Mouse (Mus musculus) C2C12 (cell line): ENCODE results near the gene Pofut2. TPM values are rescaled to one million over a fixed set of nuclear protein-coding genes. Genes with fewer than 3 reads are reported as not detected.

Experiments
- H3K27me3 ChIP-seq: one replicate; pipeline ENCODE4 v1.6.1; 2011; ENCODE audit not compliant: control insufficient read depth, insufficient read depth, insufficient read length
- H3K36me3 ChIP-seq: one replicate; pipeline ENCODE4 v1.6.1; 2011; ENCODE audit not compliant: control insufficient read depth, insufficient read depth
- H3K4me3 ChIP-seq: one replicate; pipeline ENCODE4 v1.5.1; 2011; ENCODE audit warnings: mild to moderate bottlenecking, control low read depth; ENCODE audit not compliant: poor library complexity, insufficient read depth, severe bottlenecking
- H3K79me2 ChIP-seq: one replicate; pipeline ENCODE4 v1.6.1; 2011; ENCODE audit not compliant: control insufficient read depth, insufficient read depth
- H3K79me3 ChIP-seq: one replicate; pipeline ENCODE4 v1.6.1; 2011; ENCODE audit warnings: low read depth, control low read depth
- H3ac ChIP-seq: one replicate; pipeline ENCODE3; 2011; ENCODE audit warnings: low read depth; ENCODE audit not compliant: control insufficient read depth, insufficient read length
- CEBPB ChIP-seq: IDR thresholded peaks from one replicate; pipeline ENCODE4 v1.6.1; 2011; ENCODE audit warnings: low read depth, mild to moderate bottlenecking, control low read depth, moderate library complexity
- CTCF ChIP-seq: IDR thresholded peaks from one replicate; pipeline ENCODE4 v1.5.1; 2011; ENCODE audit not compliant: control insufficient read depth, insufficient read depth, insufficient read length
- FOSL1 ChIP-seq: IDR thresholded peaks from one replicate; pipeline ENCODE4 v1.8.0; 2011; ENCODE audit warnings: mild to moderate bottlenecking, low read length; ENCODE audit not compliant: poor library complexity, insufficient read depth, severe bottlenecking
- MAX ChIP-seq: IDR thresholded peaks from one replicate; pipeline ENCODE4 v1.6.1; 2011; ENCODE audit warnings: mild to moderate bottlenecking, control low read depth
- MYOD1 ChIP-seq: IDR thresholded peaks from one replicate; pipeline ENCODE4 v1.6.1; 2011; ENCODE audit warnings: low read depth; ENCODE audit not compliant: control insufficient read depth, insufficient read length
- MYOG ChIP-seq: IDR thresholded peaks from one replicate; pipeline ENCODE4 v1.6.1; 2011; ENCODE audit not compliant: control insufficient read depth, insufficient read length; ENCODE audit errors: extremely low read depth
- USF1 ChIP-seq: IDR thresholded peaks from one replicate; pipeline ENCODE4 v1.6.1; 2011; ENCODE audit warnings: low read depth, mild to moderate bottlenecking, control low read depth, moderate library complexity
- polyA plus RNA-seq: library from polyadenylated mRNA; unstranded; fragments of >200 nt; fragmentation: generic; extraction: Trizol; gene quantifications from one replicate; pipeline ENCODE4 v1.2.1, GENCODE M21; 2012; ENCODE audit warnings: missing spikeins

The Pofut2 gene
- polyA plus RNA-seq, 1 experiment, result 105 TPM

GRCm38 (mm10) chr10:77244777-77245176 is 14.2 kb upstream of the Pofut2 start:
- H3K79me3 ChIP-seq, result no peaks in the 10 kb centered on the region
- TF ChIP-seq MYOD1 (peak; percentile 39), USF1 (no peak)
- H3K79me2 ChIP-seq, result peaks cover under 1% of the 10 kb centered on the region
- no peak overlapping the region for H3K4me3 ChIP-seq
- H3K27me3 ChIP-seq, result no peaks in the 10 kb centered on the region
- H3ac ChIP-seq, result no peak overlapping the region
- no peaks in the 10 kb centered on the region for H3K36me3 ChIP-seq

- H3K27me3 ChIP-seq, result no peaks in the 10 kb centered on the region
- no peaks in the 10 kb centered on the region for H3K79me3 ChIP-seq
- H3K36me3 ChIP-seq, result no peaks in the 10 kb centered on the region
- H3K79me2 ChIP-seq, result peaks cover 14% of the 10 kb centered on the region
- no peak overlapping the region for H3ac ChIP-seq
- no peak overlapping the region for H3K4me3 ChIP-seq
- no peak for TF ChIP-seq MYOG
- no peak for TF ChIP-seq FOSL1
- no peak for TF ChIP-seq MAX
- TF ChIP-seq CEBPB, result no peak
- TF ChIP-seq MYOD1, result no peak
- no peak for TF ChIP-seq CTCF
- no peak for TF ChIP-seq USF1
Observed at GRCm38 (mm10) chr10:77247048-77247447, 12.0 kb upstream of the Pofut2 start.

- H3ac ChIP-seq, result no peak overlapping the region
- H3K27me3 ChIP-seq, result no peaks in the 10 kb centered on the region
- H3K4me3 ChIP-seq, result no peak overlapping the region
- H3K79me3 ChIP-seq, result no peaks in the 10 kb centered on the region
- peaks cover 14% of the 10 kb centered on the region for H3K79me2 ChIP-seq
- TF ChIP-seq MAX (no peak), CEBPB (no peak), USF1 (no peak), FOSL1 (no peak), MYOD1 (no peak), CTCF (no peak), MYOG (no peak)
- no peaks in the 10 kb centered on the region for H3K36me3 ChIP-seq
Observed at GRCm38 (mm10) chr10:77247707-77248106, 11.3 kb upstream of the Pofut2 start.

- peak overlapping the region; percentile 35 for H3K4me3 ChIP-seq
Observed at GRCm38 (mm10) chr10:77251223-77251783, 7.7 kb upstream of the Pofut2 start.

GRCm38 (mm10) chr10:77251784-77252539 is 7.1 kb upstream of the Pofut2 start:
- H3K36me3 ChIP-seq, result no peaks in the 10 kb centered on the region
- no peaks in the 10 kb centered on the region for H3K79me3 ChIP-seq
- H3K27me3 ChIP-seq, result no peaks in the 10 kb centered on the region
- peaks cover 14% of the 10 kb centered on the region for H3K79me2 ChIP-seq
- H3K4me3 ChIP-seq, result peak overlapping the region; percentile 35
- peak overlapping the region; percentile 55 for H3ac ChIP-seq
- TF ChIP-seq CEBPB (no peak), MYOG (no peak), CTCF (no peak), MYOD1 (peak; percentile 46), FOSL1 (peak; percentile 100), MAX (peak; percentile 68), USF1 (peak; percentile 80)

More at GRCm38 (mm10) chr10:77251223-77251783, 7.7 kb upstream of the Pofut2 start:
- Histone ChIP-seq H3K27me3 (no peaks in the 10 kb centered on the region), H3ac (peak overlapping the region; percentile 35), H3K79me3 (no peaks in the 10 kb centered on the region), H3K79me2 (peaks cover 14% of the 10 kb centered on the region), H3K36me3 (no peaks in the 10 kb centered on the region)
- no peak for TF ChIP-seq FOSL1
- TF ChIP-seq MYOD1, result no peak
- no peak for TF ChIP-seq USF1
- no peak for TF ChIP-seq MYOG
- TF ChIP-seq CTCF, result no peak
- TF ChIP-seq CEBPB, result no peak
- no peak for TF ChIP-seq MAX

GRCm38 (mm10) chr10:77252790-77253189 is 6.2 kb upstream of the Pofut2 start:
- H3K79me2 ChIP-seq, result peaks cover 14% of the 10 kb centered on the region
- peak overlapping the region; percentile 20 for H3ac ChIP-seq
- no peaks in the 10 kb centered on the region for H3K36me3 ChIP-seq
- H3K27me3 ChIP-seq, result no peaks in the 10 kb centered on the region
- TF ChIP-seq CTCF (peak; percentile 78), MYOG (no peak)
- H3K79me3 ChIP-seq, result no peaks in the 10 kb centered on the region
- no peak overlapping the region for H3K4me3 ChIP-seq
